Mouse (Mus musculus) hindbrain, embryonic 16.5 days (tissue): Measurements from ENCODE around the gene Ak5. TPM values are rescaled to one million over a fixed set of nuclear protein-coding genes. Genes with fewer than 3 reads are reported as not detected.

Experiments
- ATAC-seq: fragments of 200-750 bp; cut with Nextera tagmentation; 2 replicates; pipeline ENCODE4 v1.8.0; 2017; ENCODE audit warnings: moderate TSS enrichment, moderate library complexity
- H3K27ac ChIP-seq: fragments of 300-500 bp; sonication (generic); 2 replicates; pipeline ENCODE4 v1.5.1; 2014; ENCODE audit warnings: low read depth, mild to moderate bottlenecking, control low read depth, low read length, moderate library complexity
- H3K27me3 ChIP-seq: fragments of 300-500 bp; sonication (generic); replicated peaks from 2 replicates; pipeline ENCODE4 v1.6.1; 2014; ENCODE audit warnings: low read length; ENCODE audit not compliant: control insufficient read depth, insufficient read depth
- H3K36me3 ChIP-seq: fragments of 300-500 bp; sonication (generic); 2 replicates; pipeline ENCODE4 v1.6.1; 2014; ENCODE audit warnings: mild to moderate bottlenecking, low read length, moderate library complexity, mixed read lengths; ENCODE audit not compliant: control insufficient read depth, insufficient read depth
- H3K4me1 ChIP-seq: fragments of 300-500 bp; sonication (generic); 2 replicates; pipeline ENCODE4 v1.6.1; 2014; ENCODE audit warnings: low read depth, low read length; ENCODE audit not compliant: control insufficient read depth, insufficient read depth
- H3K4me2 ChIP-seq: fragments of 300-500 bp; sonication (generic); 2 replicates; pipeline ENCODE4 v1.6.1; 2014; ENCODE audit warnings: mild to moderate bottlenecking, low read length, control low read depth, moderate library complexity
- H3K4me3 ChIP-seq: fragments of 300-500 bp; sonication (generic); 2 replicates; pipeline ENCODE4 v1.5.1; 2014; ENCODE audit warnings: mild to moderate bottlenecking, low read length, control low read depth, moderate library complexity
- H3K9ac ChIP-seq: fragments of 300-500 bp; sonication (generic); 2 replicates; pipeline ENCODE4 v1.6.1; 2014; ENCODE audit warnings: low read depth, mild to moderate bottlenecking, control low read depth, low read length, moderate library complexity
- H3K9me3 ChIP-seq: fragments of 300-500 bp; sonication (generic); 2 replicates; pipeline ENCODE4 v1.6.1; 2014; ENCODE audit warnings: mild to moderate bottlenecking, low read length, moderate library complexity; ENCODE audit not compliant: control insufficient read depth
- WGBS: fragments of 180-500 bp; shearing (Covaris S2); extraction: QIAGEN DNeasy Blood & Tissue Kit; methylation state at CpG from one replicate; pipeline ENCODE4 v1.1.7; 2014; 5-methylcytosine and 5-hydroxymethylcytosine counted together
- polyA plus RNA-seq: library from polyadenylated mRNA; unstranded; fragments of >200 nt; fragmentation: Nextera tagmentation; extraction: Ambion mirVana; gene quantifications from 2 replicates; pipeline ENCODE4 v1.2.1, GENCODE M21; 2015

Ak5 gene
- polyA plus RNA-seq, 1 experiment from 2014 or later: 20.7 TPM

DNA sequence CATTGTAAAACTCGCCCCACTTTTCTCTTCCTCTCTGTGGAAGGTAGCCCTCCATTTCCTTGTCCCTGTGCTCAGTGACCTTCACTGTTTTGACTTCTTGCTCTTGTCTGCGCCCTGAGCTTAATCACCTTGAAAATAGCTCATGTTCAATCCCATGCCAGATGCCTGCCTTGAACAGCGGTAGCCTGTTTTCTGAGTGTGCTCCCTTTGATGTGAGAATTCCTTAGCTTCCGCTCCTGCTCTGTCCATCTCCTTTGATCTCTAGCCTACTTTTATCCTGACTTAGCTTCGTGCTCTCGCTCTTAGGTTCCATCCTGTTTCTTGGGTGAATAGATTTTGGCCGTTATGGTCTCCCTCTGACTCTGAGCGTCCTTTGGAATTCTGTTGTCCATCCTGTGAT is 31.1 kb upstream of the Ak5 start:
- H3K36me3 ChIP-seq: no peaks in the 10 kb centered on the region
- ATAC-seq: no peak
- H3K27ac ChIP-seq: no peak overlapping the region
- no peak overlapping the region for H3K9ac ChIP-seq
- no peaks in the 10 kb centered on the region for H3K9me3 ChIP-seq
- no peaks in the 10 kb centered on the region for H3K27me3 ChIP-seq
- H3K4me2 ChIP-seq: no peak overlapping the region
- no peak overlapping the region for H3K4me3 ChIP-seq
- H3K4me1 ChIP-seq: no peaks in the 10 kb centered on the region
- 80% methylated on average over 8 of the region's 8 CpGs for WGBS

DNA sequence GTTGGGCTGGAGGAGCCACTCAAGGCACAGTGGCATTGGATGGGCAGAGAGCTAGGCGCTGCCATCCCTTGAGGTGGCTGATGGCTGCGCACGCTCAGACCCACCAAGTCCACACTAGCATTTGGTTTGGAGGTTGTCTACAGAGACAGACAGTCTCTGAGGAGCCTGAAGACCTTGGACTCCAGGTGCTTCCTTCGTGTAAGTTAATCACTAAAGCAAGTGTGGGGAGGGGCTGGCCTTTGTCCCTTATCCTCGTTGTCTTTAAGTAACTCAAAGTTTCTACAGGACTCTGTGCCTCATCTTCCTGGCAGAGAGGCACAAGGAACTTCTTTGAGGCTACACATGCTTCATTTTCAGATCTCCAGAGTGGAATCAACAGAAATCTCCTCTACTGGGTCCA is 29.9 kb upstream of the Ak5 start:
- 88% methylated on average over 5 of the region's 5 CpGs for WGBS
- no peak overlapping the region for H3K27ac ChIP-seq
- no peaks in the 10 kb centered on the region for H3K36me3 ChIP-seq
- H3K27me3 ChIP-seq: no peaks in the 10 kb centered on the region
- ATAC-seq: no peak
- no peak overlapping the region for H3K9ac ChIP-seq
- H3K4me3 ChIP-seq: no peak overlapping the region
- no peaks in the 10 kb centered on the region for H3K9me3 ChIP-seq
- no peak overlapping the region for H3K4me2 ChIP-seq
- no peaks in the 10 kb centered on the region for H3K4me1 ChIP-seq

DNA sequence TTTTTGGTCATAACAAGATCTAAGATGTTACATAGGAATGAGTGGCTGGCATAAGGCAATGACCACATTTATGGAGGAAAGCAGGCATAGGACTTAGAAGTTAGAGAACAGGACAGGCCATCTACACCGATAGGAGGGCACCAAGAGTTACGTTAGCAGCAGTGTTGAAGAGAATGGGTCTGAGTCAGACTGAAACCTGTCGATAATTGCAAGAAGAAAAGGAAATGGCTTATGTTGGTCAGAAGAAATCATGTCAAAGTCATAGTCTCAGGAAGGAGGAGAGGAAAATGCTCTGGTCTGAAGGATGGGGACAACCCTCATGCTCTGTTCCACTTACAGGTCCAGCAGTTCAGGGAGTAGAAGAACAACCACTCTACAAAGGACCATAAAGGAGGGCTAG is 26.8 kb upstream of the Ak5 start:
- no peak overlapping the region for H3K4me2 ChIP-seq
- H3K9me3 ChIP-seq: no peaks in the 10 kb centered on the region
- no peaks in the 10 kb centered on the region for H3K27me3 ChIP-seq
- no peaks in the 10 kb centered on the region for H3K36me3 ChIP-seq
- no peaks in the 10 kb centered on the region for H3K4me1 ChIP-seq
- no peak for ATAC-seq
- no peak overlapping the region for H3K27ac ChIP-seq
- no peak overlapping the region for H3K4me3 ChIP-seq
- 89% methylated on average over 3 of the region's 3 CpGs for WGBS
- no peak overlapping the region for H3K9ac ChIP-seq

DNA sequence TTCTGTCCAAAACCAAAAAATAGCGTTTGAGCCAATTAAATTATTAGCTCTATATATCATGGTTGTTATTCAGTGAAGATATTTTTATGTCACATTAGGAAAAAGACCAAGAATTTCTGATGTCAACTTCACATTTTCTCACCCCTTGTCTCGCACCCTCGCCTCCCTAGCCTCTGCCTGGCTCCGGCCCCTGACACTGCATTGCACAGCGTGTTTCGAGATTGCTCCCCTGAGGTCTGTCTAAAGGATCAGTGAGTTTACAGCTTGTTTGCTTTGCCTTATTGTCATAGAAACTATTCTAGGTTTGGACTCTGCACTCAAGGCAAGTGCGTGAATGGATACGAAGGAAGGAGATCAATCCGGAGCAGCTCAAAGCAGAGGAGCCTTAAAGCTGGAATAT is 20.9 kb upstream of the Ak5 start:
- no peak for ATAC-seq
- Histone ChIP-seq H3K4me2 (no peak overlapping the region), H3K9ac (no peak overlapping the region), H3K27ac (no peak overlapping the region), H3K9me3 (no peaks in the 10 kb centered on the region), H3K4me3 (no peak overlapping the region), H3K27me3 (no peaks in the 10 kb centered on the region), H3K36me3 (no peaks in the 10 kb centered on the region), H3K4me1 (no peaks in the 10 kb centered on the region)
- 84% methylated on average over 9 of the region's 9 CpGs for WGBS

DNA sequence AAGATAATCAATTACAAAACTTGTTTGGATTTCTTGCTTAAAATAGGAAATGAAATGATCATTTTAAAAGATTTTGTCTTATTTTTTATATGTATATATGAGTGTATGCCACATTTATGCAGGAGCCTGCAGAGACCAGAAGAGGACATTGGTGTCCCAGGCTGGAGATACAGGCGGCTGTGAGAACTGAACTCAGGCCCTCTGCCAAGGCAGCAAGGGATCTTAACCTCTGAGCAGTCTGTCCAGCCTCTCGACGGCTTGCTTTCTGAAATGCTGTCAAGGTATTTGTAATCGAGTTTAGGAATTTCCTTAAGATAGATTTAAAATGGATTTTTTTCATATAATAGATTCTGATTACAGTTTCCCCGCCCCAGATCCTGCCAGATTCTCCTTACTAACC is 20.4 kb upstream of the Ak5 start:
- H3K9ac ChIP-seq: no peak overlapping the region
- H3K4me2 ChIP-seq: no peak overlapping the region
- no peaks in the 10 kb centered on the region for H3K4me1 ChIP-seq
- H3K4me3 ChIP-seq: no peak overlapping the region
- no peaks in the 10 kb centered on the region for H3K36me3 ChIP-seq
- 88% methylated on average over 5 of the region's 5 CpGs for WGBS
- no peak for ATAC-seq
- no peak overlapping the region for H3K27ac ChIP-seq
- no peaks in the 10 kb centered on the region for H3K27me3 ChIP-seq
- H3K9me3 ChIP-seq: no peaks in the 10 kb centered on the region

DNA sequence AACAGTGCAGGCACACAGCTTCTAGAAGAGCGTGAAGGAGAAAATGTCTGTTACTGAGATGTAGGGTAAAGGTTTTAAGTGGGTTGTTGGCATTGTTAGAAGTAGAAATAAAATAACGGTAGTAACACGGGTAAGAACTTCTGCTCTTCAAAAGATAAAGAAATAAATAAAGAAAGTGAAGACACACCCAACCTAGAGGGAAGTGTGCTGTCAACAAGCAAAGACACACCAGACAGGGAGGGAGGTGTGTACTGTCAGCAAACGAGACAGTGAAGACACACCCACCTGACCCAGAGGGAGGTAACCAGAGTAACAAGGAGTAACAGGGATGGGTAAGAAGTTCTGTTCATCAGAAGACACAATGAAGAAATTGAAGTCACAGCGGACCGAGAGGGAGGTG is 6.5 kb upstream of the Ak5 start:
- no peaks in the 10 kb centered on the region for H3K27me3 ChIP-seq
- H3K4me3 ChIP-seq: no peak overlapping the region
- no peaks in the 10 kb centered on the region for H3K9me3 ChIP-seq
- ATAC-seq: no peak
- H3K4me1 ChIP-seq: no peaks in the 10 kb centered on the region
- H3K9ac ChIP-seq: no peak overlapping the region
- 81% methylated on average over 6 of the region's 6 CpGs for WGBS
- H3K4me2 ChIP-seq: no peak overlapping the region
- no peaks in the 10 kb centered on the region for H3K36me3 ChIP-seq
- H3K27ac ChIP-seq: no peak overlapping the region

DNA sequence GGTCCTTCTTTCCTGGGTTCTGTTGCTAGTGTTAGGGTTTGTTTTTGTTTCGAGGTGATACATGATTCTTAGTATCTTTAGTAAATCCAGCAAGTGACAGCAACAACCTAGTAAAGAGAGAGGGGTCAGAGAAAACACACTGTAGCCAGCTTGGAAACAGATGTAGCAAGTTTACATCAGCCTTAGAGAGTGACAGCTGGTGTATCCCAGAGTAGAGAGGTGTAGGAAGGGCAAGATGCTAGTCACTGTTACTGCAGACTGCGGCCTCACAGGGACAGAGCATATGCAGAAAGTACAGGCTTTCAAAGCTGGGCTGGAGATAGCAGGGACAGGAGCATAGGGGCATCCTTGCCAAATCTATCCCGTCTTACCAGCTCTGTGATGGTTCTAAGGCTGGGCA is 1.6 kb upstream of the Ak5 start:
- H3K9me3 ChIP-seq: no peaks in the 10 kb centered on the region
- H3K4me1 ChIP-seq: peaks cover 6% of the 10 kb centered on the region
- ATAC-seq: no peak
- WGBS: 88% methylated on average over 3 of the region's 3 CpGs
- no peak overlapping the region for H3K9ac ChIP-seq
- no peak overlapping the region for H3K27ac ChIP-seq
- H3K27me3 ChIP-seq: peaks cover 5% of the 10 kb centered on the region
- no peak overlapping the region for H3K4me3 ChIP-seq
- no peaks in the 10 kb centered on the region for H3K36me3 ChIP-seq
- no peak overlapping the region for H3K4me2 ChIP-seq

DNA sequence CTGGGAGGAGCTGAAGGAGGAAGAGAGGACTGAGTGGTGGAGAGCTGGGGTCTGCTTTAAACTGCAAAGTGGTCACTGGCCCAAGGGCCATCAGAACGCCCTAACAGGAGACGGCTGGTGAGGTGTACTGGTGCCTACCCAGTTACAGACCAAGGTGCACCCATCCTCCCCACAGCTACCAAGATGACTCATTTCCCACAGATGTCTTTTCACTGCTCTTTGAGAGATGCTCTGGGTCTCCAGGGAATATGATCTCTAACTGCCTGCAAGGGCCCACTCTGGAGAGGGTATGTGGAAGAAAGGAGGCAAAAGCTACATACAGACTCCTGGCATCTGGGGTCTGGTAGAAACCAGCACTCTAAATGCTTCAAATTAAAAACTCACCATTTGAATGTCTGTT is 633 bp upstream of the Ak5 start:
- Histone ChIP-seq H3K27ac (no peak overlapping the region), H3K4me1 (peaks cover 6% of the 10 kb centered on the region), H3K4me3 (no peak overlapping the region), H3K36me3 (no peaks in the 10 kb centered on the region), H3K9me3 (no peaks in the 10 kb centered on the region), H3K4me2 (no peak overlapping the region), H3K27me3 (peaks cover 5% of the 10 kb centered on the region), H3K9ac (no peak overlapping the region)
- WGBS: 78% methylated on average over 2 of the region's 2 CpGs
- ATAC-seq: no peak

DNA sequence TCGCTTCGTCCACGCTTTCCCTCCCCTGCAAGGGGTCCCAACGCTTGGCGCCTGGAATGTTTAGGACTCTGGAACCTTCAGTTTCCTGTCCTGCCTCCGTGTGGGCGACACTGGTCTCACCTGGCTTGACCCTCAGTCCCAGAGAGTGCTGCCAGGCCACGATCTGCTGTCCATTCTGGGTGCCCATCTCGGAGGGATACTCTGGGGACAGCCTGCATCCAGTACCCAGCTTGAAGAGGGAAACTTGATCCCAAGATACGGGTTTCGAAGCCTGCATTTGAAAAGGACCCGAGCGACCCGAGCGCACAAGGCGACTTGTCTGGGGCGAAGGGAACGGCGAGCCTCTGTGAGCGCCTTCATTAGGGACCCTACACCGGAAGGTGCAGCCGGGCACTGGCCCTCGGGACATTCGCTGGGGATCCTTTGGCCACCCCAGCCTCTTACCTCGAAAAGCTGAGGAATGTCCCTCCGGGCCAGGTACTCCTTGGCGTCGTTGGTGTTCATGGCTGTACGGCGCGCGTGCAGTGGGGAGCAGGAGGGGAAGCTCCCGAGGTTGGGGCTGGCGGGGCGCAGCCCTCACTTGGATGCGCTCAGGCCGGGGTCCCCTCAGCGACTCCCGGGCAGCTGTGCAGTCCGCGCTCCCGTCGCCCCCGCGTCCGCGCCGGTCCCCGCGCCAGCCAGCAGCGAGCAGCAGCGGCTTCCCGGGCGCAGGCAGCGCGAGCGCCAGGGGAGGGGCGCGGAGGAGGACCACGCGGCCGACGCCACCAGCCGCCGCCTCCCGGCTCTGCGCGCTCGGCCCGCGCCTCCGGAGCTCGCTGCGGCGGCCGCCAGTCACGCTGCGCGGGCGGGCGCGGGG is 576 bp downstream of the Ak5 start:
- Histone ChIP-seq H3K4me1 (peaks cover 6% of the 10 kb centered on the region), H3K4me3 (peak overlapping the region; percentile 48), H3K4me2 (peak overlapping the region; percentile 98), H3K9me3 (no peaks in the 10 kb centered on the region), H3K27ac (peak overlapping the region; percentile 3; the same call in 1 of the 2 replicates), H3K9ac (peak overlapping the region; percentile 73), H3K36me3 (no peaks in the 10 kb centered on the region), H3K27me3 (peaks cover 5% of the 10 kb centered on the region)
- under 1% methylated on average over 38 of the region's 82 CpGs for WGBS
- ATAC-seq: peak; percentile 88
